Mouse (Mus musculus): ENCODE results near the gene Map3k5. TPM values are rescaled to one million over a fixed set of nuclear protein-coding genes. Genes with fewer than 3 reads are reported as not detected.
"Not testable (repeated sequence)": the region's sequence is repeated elsewhere in the genome, so short reads cannot be mapped to it uniquely, and the experiment has no call there.

The Map3k5 gene
- total RNA-seq, 2 experiments from 2014 or later: 24.2 to 24.4 TPM

DNA sequence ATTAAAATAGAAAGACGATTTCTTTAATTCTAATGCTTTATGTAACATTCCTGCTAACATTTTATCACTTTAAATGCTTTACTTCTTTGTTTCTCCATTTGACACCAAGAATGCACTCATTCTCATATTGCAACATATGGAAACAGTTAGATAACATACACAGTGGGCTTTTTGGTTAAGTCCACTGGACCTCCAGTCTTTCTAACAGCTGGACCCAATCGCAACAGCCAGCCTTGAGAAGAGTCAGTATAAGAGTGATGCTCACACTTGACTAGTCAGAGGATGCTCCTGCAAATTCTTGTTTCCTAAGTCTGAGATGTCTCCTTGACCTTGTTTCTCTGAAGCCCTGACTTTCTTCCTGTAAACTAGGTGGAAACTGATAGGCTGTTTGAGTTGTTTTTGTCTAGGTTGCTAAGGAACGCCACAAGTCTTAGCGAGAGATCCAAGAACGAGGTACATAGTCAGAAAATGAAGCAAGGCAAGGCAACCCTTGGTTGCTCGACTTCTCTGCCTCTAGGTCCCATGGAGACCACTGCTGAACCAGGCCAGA, 26.6 kb downstream of the Map3k5 start:
- no peak for DNase-seq (ENCODE audit: low spot score in 2 of 2)

DNA sequence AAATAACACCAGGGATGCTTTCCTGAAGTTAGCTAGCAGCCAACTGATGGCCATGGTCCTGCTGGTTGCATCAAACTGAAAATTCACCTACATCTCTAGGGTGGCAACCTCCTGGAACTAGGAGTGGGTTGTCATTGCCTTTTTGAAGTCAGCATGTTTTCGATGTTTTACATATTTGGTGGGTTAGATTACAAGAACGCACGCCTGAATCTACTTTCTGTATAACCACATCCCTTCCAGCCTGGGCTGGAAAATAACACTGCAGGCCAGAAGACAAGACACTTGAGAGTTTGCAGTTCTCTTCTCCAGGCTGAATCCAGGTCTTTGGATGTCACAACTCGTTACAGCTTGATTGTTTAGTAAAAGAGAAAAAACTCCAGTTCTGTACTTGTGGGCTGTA, 28.5 kb downstream of the Map3k5 start:
- no peak for DNase-seq (ENCODE audit: low spot score in 2 of 2)

DNA sequence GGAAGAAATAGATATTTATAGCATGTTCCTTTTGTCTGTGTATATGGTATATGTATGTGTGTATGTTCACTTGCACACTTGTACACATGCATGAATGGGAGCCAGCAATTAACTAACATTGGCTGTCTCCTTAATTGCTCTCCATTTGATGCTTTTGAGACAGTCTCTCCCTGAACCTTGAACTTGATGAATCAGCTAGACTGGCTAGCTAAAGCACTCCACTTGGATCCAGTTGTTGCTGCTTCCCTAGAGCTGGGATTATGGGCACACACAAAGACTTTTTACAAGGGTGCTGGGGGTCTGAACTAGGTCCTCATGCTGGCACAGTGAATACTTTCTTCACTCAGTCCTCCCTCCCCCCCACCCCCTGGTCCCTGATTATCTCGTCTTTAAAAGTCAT, 28.9 kb downstream of the Map3k5 start:
- no peak for DNase-seq (ENCODE audit: low spot score in 2 of 2)

DNA sequence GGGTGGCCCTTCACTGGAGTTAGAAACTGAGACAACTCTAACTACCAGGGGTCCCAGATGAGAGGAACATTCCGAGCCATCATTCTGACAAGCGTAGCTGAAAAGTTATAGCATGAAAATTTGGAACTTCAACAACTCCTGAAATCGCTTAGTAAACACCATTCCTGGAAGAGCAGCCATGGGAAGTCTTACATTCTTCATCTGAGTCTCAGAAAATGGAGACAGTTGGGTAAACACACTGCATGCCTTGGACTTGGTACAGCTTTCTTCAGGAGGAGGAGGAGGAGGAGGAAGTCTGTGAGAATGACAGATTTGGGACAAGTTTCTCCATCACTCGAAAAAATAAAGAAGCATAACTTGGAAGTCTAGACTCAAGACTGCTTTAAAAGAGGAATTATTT, 29.8 kb downstream of the Map3k5 start:
- no peak for DNase-seq (ENCODE audit: low spot score in 2 of 2)

DNA sequence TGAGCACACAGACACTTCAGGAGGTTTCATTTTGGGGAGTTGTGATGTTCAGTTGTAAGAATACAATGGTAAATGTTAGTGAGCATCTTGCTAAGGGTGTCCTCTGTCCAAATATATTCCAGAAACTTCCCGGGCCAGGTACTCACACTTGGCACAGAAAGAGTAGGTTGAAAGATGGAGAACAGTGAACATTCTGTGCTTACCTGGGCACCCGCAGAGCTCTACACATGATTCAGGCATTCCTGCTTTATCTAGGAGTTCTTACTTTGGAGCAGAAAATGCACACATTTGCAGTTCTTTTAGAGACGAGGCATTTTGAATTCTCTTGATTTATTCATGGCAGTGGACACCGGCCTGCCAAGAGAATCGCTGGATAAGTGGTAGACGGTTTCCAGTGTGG, 32.3 kb downstream of the Map3k5 start:
- no peak for DNase-seq (ENCODE audit: low spot score in 2 of 2)

DNA sequence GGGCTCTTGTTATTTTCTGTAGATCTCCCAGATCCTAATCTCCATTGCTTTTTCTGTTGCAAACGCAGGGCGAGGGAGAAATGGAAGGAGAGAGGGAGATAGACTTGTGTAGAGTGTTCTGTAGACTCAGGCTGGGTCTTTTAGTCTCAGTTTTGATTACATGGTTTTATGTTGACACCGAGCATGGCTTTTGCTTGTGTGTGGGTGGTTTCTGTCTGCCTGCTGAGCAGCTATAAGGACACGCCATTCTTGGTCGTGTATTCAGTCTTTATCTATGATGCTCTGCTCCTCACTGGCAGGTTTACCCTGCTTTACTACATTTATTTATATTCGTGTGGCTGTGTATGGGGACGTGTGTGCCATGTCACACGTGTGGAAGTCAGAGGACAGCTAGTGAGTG, 34.2 kb downstream of the Map3k5 start:
- no peak for DNase-seq (ENCODE audit: low spot score in 2 of 2)

DNA sequence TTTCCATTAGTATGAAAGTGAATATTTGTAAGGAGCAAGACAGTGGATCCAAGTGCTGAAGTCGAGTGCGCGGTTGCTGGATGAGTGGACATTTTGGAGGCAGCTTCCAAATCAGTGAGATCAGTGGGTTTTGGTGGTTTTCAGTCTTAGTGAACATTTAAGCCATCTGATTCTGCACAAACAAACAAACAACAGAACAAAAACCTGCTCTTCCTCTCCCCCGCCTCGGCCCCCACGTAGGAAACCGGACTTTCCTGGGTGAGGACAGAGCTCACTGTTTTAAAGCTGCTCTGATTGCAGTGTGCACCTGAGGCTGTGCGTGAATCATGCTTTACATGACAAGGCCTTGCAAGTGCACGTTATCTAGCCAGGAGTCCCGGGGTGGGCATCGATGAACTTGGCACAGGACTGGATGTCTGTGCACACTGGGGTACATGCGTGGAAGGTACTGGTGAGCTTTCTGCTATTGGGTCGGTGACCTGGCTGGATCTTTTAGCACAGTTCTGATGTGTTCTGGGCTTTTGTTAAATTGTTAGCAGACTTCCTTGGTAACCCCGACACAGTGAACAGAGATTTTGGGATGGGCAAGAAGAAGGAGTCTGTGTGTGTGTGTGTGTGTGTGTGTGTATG, 35.7 kb downstream of the Map3k5 start:
- DNase-seq (ENCODE audit: low spot score in 2 of 2): no peak

DNA sequence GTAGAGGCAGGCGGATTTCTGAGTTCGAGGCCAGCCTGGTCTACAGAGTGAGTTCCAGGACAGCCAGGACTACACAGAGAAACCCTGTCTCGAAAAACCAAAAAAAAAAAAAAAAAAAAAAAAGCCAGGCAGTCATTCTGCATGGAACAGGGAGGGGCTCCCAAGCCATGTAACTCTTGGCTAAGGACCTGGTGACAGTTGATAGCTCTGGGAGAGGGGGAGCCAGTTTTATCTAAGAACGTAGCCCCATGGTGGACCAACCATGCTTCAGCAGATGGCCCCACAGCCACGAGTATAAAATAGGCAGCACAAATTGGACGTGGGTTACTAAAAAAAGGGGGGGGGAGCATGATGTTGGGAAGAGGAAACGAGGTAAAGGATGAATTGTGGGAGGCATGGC, 37.2 kb downstream of the Map3k5 start:
- not testable (repeated sequence) for DNase-seq (ENCODE audit: low spot score in 2 of 2)

DNA sequence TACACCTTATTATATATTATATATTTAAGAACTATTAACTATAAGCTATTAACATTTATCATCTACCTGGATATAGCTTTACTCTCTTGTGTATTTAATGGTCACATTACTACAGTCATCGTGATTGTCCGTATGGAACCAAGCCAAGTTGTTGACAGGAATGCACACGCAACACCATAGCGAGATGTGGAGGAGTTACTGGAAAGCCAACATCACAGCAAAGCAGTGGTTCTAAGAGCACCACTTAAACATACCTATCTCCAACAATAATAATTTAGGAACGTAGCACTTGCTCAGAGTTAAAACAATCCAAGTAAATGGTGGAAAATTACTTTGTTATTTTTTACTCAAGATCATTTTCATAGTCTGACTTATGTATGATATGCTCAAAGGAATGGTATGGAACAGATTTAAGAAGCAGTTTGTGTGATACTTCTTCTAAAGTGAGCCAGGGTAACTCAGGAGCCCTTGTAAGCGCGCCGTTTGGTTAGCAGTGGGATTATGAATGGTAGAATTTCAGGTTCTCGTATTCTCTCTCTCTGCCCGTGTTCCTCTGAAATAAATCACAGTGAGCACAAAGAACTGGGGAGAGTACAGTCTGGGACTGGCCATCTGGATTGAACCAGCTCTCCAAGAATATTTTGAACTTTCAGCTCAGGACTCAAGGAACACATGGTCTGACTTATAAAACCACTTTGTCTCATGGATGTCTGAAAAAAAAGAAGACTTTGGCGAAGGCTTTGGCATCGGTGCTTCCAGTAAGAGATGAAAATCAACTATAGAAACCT, 39.2 kb downstream of the Map3k5 start:
- no peak for DNase-seq (ENCODE audit: low spot score in 2 of 2)

DNA sequence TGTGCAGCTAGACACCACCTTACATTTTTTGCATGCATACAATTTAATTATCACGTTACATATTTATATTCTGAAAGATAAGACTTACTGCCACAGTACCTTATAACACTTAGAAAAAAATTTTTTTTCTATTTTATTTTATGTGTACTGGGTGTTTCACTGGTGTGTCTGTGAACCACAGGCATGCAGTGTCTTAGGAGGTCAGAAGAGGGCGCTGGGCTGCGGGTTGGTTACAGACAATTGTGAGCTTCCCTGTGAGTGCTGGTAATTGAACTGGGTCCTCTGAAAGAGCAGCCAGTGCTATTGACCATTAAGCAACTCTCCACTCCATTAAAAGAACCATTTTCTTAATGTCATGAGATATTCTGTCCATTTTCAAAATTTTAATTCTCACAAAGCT, 43.3 kb downstream of the Map3k5 start:
- no peak for DNase-seq (ENCODE audit: low spot score in 2 of 2)

DNA sequence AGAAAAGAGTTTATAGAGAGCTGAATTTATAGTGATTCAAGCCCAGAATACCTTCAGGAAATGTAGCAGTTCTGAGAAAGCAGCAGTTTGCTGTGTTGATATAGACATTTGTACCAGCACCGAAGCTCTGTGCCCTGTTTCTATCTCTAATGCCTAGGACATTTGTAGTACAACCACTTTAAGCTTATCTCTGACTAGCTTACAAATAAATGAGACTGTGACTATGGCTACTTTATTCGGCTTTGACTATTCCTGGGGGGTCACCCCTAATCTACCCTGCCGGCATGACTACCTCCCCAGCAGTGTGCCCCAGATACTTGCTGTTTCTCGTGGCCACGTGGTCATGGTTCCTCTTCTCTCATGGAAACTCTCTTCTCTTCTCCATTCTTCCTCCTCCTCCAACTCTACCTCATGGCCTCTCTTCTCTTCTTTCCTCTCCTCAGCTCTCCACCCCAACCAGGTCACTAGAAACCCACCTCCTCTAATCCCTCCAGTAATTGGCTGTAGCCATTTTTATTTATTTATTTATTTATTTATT, 44.5 kb downstream of the Map3k5 start:
- DNase-seq (ENCODE audit: low spot score in 2 of 2): no peak

DNA sequence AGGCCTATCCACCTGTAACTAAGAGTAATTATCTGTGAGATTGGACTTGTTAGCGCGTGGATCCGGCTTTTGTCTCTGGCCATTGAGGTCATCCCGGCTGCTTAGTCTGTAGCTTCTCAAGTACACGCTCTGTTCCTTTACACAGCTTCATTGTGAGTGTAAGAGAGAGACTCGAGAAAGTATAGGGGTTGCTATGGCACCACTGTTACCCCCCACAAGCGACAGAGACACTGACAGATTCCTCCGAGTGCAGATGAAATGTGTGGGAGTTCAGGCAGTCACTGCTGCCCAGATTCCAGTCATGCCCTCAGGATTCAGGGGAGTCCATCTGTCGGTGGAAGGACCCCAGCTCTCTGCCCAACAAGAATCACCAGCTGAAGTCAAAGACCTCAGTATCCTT, 53.5 kb downstream of the Map3k5 start:
- peak in 1 of 2 experiments; percentile 37 for DNase-seq (ENCODE audit: low spot score in 2 of 2)

DNA sequence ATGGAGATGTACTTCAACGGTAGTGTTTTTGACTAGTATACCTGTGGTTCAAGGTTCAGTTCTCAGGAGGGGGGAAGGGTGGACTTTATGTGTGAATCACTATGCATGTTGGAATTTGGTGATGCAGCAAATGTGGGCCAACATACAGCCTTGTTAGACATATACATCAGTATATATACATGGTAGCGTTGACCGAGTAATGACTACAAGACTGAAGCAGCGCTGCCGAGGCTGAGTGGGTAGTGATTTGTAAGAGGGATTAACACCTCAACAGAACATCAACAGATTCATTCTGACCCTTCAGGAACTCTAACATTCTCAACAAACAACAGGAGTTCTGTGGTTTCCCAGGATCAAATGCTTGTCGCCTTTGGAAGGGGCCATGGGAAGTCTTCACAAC, 55.7 kb downstream of the Map3k5 start:
- no peak for DNase-seq (ENCODE audit: low spot score in 2 of 2)

DNA sequence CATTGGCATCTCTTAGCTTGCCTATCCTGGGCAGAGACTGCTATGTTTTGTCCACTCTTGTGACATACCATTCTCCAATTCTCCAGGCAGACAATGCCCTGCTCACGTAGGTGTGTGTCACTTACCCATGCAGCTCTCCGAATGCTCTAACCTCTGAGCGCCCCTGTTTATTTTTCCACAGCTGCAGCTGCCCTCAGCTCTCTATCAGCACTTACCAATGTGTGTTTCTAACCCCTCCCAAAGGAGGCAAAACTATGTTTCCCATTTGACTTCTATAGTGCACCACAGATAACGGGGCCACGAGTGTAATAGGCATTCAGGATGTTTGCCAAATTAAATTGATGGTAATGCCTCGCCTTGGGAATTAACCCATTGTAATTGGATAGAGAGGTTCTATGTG, 56.4 kb downstream of the Map3k5 start:
- no peak for DNase-seq (ENCODE audit: low spot score in 2 of 2)

DNA sequence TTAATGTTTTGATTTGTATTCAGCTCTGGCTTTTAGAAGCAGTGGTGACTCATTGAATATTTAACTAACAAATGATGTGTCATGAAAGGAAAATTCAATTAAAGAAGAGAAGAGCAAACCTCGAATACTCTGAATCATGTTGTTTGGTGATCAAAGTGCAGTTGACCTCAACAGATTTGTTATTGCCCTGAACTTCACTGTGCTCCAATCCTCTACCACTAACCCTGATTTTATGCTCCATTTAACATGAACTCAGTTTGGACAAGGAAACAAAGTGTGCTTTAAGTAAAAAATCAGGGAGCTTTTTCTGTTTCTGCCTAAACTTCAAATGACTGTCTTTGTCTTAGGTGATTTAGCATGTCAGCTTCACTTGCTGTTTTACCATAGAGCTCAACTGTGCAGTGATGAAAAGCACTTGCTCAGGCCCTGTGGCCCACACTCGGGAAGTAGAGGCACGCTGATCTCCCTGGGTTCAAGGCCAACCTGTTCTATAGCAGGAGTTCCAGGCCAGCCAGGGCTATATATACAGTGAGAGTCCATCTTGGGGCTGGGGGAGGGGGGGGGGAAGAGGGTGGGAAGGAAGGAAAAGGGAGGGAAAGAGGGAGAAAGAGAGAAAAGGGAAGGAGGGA, 57.1 kb downstream of the Map3k5 start:
- DNase-seq (ENCODE audit: low spot score in 2 of 2): no peak

DNA sequence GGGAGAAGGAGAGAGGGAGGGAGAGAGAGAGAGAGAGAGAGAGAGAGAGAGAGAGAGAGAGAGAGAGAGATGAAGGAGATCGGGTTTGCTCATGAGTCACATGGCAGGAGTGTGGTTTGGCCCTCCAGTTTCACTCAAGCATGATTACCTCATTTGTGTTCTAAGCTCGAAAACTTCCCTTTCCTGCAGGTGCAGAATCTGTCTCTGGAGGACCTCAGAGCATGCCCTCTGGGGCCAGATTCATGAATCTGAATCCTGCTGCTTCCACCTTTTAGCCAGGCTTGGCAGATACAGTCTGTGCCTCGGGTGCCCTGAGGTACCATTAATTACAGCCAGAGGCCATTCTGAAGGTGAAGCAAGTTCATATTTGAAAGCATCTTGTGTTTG, 57.6 kb downstream of the Map3k5 start:
- DNase-seq (ENCODE audit: low spot score in 2 of 2): no peak

DNA sequence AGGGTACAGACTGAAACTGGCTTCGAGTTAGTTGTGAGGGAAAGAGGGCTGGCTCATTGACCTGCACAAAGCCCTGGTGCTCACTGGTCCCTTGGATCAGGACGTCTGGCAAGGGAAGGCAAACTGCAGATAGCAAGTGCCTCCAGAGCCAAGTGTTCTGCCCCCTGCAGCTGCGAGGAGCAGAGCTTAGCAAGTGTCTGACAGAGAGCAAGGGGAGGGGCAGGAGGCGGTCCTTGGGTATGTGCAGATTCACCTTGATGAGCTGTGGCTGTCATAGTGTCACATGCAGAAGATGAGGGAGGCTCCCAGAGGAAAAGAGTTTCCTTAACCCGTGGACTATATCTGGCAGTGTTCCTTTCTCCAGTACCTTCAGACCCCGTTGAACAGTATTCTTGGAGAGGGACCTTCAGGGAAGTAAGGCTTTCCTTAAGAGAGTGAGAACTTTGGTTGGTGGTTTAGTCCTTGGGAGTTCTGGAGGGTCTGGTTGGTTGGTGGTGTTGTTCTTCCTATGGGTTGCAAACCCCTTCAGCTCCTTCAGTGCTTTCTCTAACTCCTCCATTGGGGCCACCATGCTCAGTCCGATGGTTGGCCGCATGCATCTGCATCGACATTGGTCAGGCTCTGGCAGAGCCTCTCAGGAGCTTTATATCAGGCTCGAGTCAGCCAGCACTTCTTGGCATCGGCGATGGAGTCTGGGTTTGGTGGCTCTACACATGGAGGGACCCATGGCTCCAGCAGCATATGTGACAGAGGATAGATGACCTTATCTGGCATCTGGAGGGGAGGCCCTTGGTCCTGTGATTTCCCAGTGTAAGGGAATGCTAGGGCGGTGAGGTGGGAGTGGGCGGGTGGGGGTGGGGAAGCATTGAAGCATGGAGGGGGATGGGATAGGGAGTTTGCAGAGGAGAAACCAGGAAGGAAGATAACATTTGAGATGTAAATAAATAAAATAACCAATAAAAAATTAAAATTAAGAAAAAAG, 60.5 kb downstream of the Map3k5 start:
- no peak for DNase-seq (ENCODE audit: low spot score in 2 of 2)

DNA sequence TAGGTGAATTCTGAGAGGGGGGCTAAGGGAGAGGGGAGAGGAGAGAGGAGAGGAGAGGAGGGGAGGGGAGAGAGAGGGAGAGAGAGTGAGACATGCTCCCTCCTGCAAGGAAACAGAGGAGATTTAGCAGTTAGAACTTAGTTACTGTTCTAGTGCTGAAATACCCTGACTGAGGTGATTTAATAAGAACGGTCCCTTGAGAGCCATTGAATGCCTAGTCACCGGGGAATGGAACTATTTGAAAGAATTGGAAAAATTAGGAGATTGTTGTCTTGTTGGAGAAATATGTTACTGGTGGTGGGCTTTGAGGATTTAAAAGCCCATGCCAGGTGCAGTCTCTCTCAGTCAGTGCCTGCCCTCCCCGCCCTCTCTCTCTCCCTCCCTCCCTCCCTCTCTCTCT, 61.9 kb downstream of the Map3k5 start:
- no peak for DNase-seq (ENCODE audit: low spot score in 2 of 2)

DNA sequence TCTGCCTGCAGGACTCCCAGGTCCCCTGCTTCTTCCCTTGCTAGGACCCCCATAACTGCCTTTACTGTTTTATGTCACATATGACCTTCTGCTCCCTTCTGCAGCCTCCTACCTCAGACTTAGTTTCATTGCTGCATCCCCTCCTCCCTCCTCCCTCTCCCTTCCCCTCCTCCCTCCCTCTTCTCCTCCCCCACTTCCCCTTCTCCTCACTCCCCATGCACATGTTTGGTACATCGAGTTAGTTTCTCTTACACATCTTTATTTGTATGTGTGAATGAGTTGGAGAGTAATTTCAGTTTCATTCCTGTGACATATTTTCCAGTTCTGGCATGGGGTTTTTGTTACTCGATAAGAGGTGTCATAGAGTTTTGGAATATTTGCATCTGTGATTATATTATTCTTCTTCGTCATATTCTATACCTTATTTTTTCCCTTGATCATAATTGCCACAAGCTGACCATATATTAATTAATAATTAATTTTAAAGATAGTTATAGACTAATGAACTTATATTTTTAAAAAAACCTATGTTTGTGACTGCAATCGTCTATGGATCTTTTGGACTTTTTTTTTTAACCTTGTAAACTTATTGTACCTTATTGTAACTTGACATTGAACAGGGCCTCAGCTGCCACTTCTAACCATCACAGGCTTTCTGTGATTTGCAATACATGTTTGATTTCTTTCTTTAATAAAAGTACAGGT, 65.6 kb downstream of the Map3k5 start:
- DNase-seq (ENCODE audit: low spot score in 2 of 2): no peak

DNA sequence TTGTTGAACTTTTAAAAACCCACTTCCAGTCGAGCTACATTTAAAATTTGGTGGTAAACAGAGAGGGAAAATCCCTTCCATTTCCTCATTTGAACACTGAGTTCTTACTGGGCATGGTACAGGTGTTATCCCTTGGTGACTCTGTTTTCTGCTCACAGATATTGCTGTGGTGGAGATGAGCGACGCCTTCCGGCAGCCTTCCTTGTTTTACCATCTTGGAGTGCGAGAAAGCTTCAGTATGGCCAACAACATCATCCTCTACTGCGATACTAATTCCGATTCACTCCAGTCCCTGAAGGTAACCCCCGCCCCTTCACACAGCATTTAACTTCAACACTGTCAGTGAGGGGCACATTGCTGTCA, 66.1 kb downstream of the Map3k5 start:
- no peak for DNase-seq (ENCODE audit: low spot score in 2 of 2)

All from layer of hippocampus, postnatal 14 days (tissue).